Mouse (Mus musculus): ENCODE data around the gene Otub2. TPM values are rescaled to one million over a fixed set of nuclear protein-coding genes. Genes with fewer than 3 reads are reported as not detected.
"Not testable (repeated sequence)": the region's sequence is repeated elsewhere in the genome, so short reads cannot be mapped to it uniquely, and the experiment has no call there.

Gene Otub2
- polyA plus RNA-seq, 1 experiment from 2014 or later: 23.4 TPM

DNA sequence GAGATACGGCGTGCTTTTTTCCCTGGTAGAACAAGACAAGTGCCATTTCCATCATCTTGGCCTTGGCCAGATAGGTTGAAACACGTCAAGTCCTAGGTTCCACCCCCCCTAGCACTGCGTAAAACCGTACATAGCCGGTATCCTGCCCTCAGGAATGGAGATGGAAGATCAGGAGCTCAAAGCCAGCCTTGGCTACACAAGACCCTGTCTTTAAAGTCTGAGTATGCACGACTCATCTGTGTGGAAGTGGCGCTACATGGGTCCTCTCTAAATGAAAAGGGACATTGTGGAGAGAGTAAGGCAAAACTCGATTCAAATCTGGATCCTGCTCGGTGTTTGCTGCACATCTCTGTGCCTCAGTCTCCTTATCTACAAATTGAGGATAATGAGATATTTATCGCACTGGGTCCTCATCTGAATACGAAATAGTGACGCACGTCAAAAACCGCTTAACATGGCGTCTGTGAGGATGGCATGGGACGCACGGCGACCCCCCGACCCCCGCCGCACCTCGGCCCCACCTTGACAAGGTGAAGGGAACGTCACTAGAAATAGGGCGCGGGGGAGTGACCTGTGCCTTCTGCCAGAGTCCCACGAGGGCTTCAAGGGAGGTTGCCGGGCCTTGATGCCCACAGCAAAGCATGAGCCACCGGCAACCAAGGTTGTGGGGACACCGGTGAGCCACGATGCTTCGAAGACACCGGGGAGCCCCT, 36.7 kb downstream of the Otub2 start:
- H3K9me3 ChIP-seq (ENCODE audit: control insufficient read depth, low read length): peaks cover 2% of the 10 kb centered on the region; the same call in 1 of the 2 replicates
- H3K4me1 ChIP-seq (ENCODE audit: control insufficient read depth, insufficient read depth, low read depth, low read length): peaks cover 38% of the 10 kb centered on the region
- H3K27me3 ChIP-seq (replicated peaks; ENCODE audit: control insufficient read depth, insufficient read depth, low read length): no peaks in the 10 kb centered on the region
- H3K27ac ChIP-seq (ENCODE audit: low read depth, low read length): peak overlapping the region; percentile 73
- no peak for ATAC-seq
- H3K36me3 ChIP-seq (ENCODE audit: control insufficient read depth, insufficient read depth, low read length): peaks cover 9% of the 10 kb centered on the region
- 9% methylated on average over 33 of the region's 33 CpGs for WGBS
- H3K9ac ChIP-seq (ENCODE audit: low read depth, low read length): peak overlapping the region; percentile 91
- peak overlapping the region; percentile 84 for H3K4me3 ChIP-seq (ENCODE audit: low read length)
- H3K4me2 ChIP-seq (ENCODE audit: low read length): peak overlapping the region; percentile 71

- Histone ChIP-seq H3K36me3 (ENCODE audit: control insufficient read depth, insufficient read depth, low read length) (peaks cover 9% of the 10 kb centered on the region), H3K4me2 (ENCODE audit: low read length) (peak within 1 kb of the TSS; percentile 71), H3K9me3 (ENCODE audit: control insufficient read depth, low read length) (peaks cover 2% of the 10 kb centered on the region; the same call in 1 of the 2 replicates), H3K27ac (ENCODE audit: low read depth, low read length) (peak within 1 kb of the TSS; percentile 73), H3K4me3 (ENCODE audit: low read length) (peak within 1 kb of the TSS; percentile 84), H3K9ac (ENCODE audit: low read depth, low read length) (peak within 1 kb of the TSS; percentile 91), H3K4me1 (ENCODE audit: control insufficient read depth, insufficient read depth, low read depth, low read length) (peaks cover 35% of the 10 kb centered on the region), H3K27me3 (replicated peaks; ENCODE audit: control insufficient read depth, insufficient read depth, low read length) (no peaks in the 10 kb centered on the region)
- 2% methylated on average over 33 of the region's 33 CpGs for WGBS
- peak; percentile 100 for ATAC-seq
Measured at GRCm38 (mm10) chr12:103425729-103426470, 37.4 kb downstream of the Otub2 start, which contains the start of gene Ddx24. Gene Ddx24, minus strand, starts transcription at chr12:103425830.

DNA sequence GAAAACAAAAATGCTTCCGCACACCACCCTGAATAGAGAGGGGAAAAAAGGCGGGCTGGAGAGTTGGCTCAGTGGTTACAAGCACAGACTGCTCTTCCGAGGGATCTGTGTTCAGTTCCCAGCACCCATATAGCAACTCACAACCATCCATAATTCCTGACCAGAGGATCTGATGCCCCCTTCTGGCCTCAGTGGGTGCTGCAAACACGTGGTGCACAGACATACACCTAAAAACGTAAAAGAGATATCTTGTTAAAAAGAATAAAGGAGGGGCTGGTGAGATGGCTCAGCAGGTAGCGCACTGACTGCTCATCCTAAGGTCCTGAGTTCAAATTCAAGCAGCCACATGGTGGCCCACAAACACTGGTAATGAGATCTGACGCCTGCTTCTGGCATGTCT, 38.2 kb downstream of the Otub2 start:
- Histone ChIP-seq H3K4me2 (ENCODE audit: low read length) (no peak overlapping the region), H3K27ac (ENCODE audit: low read depth, low read length) (no peak overlapping the region), H3K27me3 (replicated peaks; ENCODE audit: control insufficient read depth, insufficient read depth, low read length) (no peaks in the 10 kb centered on the region), H3K4me3 (ENCODE audit: low read length) (no peak overlapping the region), H3K4me1 (ENCODE audit: control insufficient read depth, insufficient read depth, low read depth, low read length) (peaks cover 27% of the 10 kb centered on the region), H3K36me3 (ENCODE audit: control insufficient read depth, insufficient read depth, low read length) (peaks cover 9% of the 10 kb centered on the region), H3K9me3 (ENCODE audit: control insufficient read depth, low read length) (peaks cover 2% of the 10 kb centered on the region; the same call in 1 of the 2 replicates), H3K9ac (ENCODE audit: low read depth, low read length) (no peak overlapping the region)
- 95% methylated on average over 7 of the region's 7 CpGs for WGBS
- no peak for ATAC-seq

DNA sequence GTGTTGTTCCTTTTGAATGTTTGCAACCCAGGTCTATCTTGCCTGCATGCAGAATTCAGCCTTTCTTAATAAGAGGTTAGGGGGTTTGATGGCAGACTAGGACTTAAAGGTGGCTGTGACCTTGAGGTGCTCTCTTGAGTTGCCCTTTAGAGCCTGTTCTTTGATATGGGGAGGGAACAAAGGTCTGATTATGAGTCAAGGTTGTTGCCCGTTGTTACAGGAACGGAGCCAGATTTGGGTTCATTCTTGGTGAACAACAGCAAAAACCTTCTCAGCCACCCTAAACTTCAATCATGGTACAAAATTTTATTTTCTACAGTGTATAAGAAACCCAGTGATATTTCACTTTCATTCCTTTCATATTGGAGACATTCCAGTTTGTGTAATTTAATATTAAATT, 44.9 kb downstream of the Otub2 start:
- Histone ChIP-seq H3K9me3 (ENCODE audit: control insufficient read depth, low read length) (no peaks in the 10 kb centered on the region), H3K36me3 (ENCODE audit: control insufficient read depth, insufficient read depth, low read length) (no peaks in the 10 kb centered on the region), H3K4me3 (ENCODE audit: low read length) (no peak overlapping the region), H3K4me2 (ENCODE audit: low read length) (no peak overlapping the region), H3K4me1 (ENCODE audit: control insufficient read depth, insufficient read depth, low read depth, low read length) (no peaks in the 10 kb centered on the region), H3K9ac (ENCODE audit: low read depth, low read length) (no peak overlapping the region), H3K27me3 (replicated peaks; ENCODE audit: control insufficient read depth, insufficient read depth, low read length) (no peaks in the 10 kb centered on the region), H3K27ac (ENCODE audit: low read depth, low read length) (no peak overlapping the region)
- no peak for ATAC-seq
- 88% methylated on average over 2 of the region's 2 CpGs for WGBS

DNA sequence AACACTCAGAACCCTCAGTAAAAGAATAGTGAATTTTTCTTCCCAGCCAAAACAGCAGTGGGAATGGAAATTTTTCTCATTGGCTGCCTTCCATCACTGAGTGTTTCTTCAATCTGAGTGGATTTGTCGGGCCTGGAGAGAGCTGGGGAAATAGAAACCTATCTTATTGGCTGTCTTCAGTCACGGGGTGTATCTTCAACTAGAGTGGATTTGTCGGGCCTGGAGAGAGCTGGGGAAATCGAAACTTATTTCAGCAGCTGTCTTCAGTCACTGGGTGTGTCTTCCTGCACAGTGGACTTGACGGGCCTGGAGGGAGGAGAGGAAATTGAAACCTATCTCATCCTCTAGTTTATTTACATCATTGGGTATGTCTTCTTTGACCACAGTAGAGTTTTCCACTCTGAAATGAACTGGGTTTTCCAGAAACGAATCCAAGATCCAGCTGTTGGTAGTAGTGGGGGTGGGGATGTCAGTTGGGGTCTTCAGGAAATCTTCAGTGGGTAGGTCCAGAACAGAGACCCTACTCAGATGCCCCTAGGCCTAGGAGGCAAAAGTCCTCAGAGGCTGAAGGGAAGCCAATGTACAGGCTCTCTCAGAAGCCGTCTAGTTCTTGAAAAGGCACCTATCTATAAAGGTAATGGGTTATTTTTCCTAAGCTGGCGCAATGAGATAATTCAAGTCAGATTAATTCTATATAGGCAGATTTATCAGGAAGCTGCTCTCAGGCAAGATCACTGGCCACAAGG, 45.7 kb downstream of the Otub2 start, which contains the start of gene Ifi27:
Gene Ifi27, plus strand, starts transcription at position 226 of the 746 bp plus-strand sequence.
- Histone ChIP-seq H3K9me3 (ENCODE audit: control insufficient read depth, low read length) (no peaks in the 10 kb centered on the region), H3K36me3 (ENCODE audit: control insufficient read depth, insufficient read depth, low read length) (no peaks in the 10 kb centered on the region), H3K4me3 (ENCODE audit: low read length) (no peak within 1 kb of the TSS), H3K27me3 (replicated peaks; ENCODE audit: control insufficient read depth, insufficient read depth, low read length) (no peaks in the 10 kb centered on the region), H3K9ac (ENCODE audit: low read depth, low read length) (no peak within 1 kb of the TSS), H3K4me2 (ENCODE audit: low read length) (0 out of 2 replicates have a peak within 1 kb of the TSS, but pooled peaks have one; percentile 17), H3K4me1 (ENCODE audit: control insufficient read depth, insufficient read depth, low read depth, low read length) (no peaks in the 10 kb centered on the region), H3K27ac (ENCODE audit: low read depth, low read length) (no peak within 1 kb of the TSS)
- ATAC-seq: no peak
- WGBS: 73% methylated on average over 8 of the region's 8 CpGs

- Histone ChIP-seq H3K4me1 (ENCODE audit: control insufficient read depth, insufficient read depth, low read depth, low read length) (no peaks in the 10 kb centered on the region), H3K4me2 (ENCODE audit: low read length) (no peak overlapping the region), H3K27me3 (replicated peaks; ENCODE audit: control insufficient read depth, insufficient read depth, low read length) (no peaks in the 10 kb centered on the region), H3K9ac (ENCODE audit: low read depth, low read length) (no peak overlapping the region), H3K27ac (ENCODE audit: low read depth, low read length) (no peak overlapping the region), H3K36me3 (ENCODE audit: control insufficient read depth, insufficient read depth, low read length) (no peaks in the 10 kb centered on the region), H3K9me3 (ENCODE audit: control insufficient read depth, low read length) (no peaks in the 10 kb centered on the region), H3K4me3 (ENCODE audit: low read length) (no peak overlapping the region)
- no peak for ATAC-seq
Measured at GRCm38 (mm10) chr12:103434861-103435260, 46.4 kb downstream of the Otub2 start.

DNA sequence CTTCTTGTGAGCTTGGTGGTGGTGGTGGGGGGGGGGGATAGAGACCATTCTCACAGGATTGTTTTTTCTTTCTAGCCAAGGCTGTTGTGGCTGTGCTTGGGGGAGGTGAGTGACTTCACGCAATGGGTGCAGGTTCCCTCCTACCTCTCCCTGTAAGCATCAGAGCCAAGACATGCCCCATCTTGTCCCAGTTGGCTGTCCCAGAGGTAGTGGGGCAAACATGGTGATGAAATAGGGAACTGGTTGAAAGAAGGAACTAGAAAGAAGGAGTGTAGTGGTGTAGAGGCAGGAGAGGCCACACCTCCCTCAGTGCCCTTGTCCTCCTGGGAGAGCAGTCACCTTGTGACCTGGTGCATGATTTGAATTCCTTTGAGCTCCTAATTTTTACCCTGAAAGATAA, 49.1 kb downstream of the Otub2 start:
- ATAC-seq: no peak
- Histone ChIP-seq H3K27me3 (replicated peaks; ENCODE audit: control insufficient read depth, insufficient read depth, low read length) (no peaks in the 10 kb centered on the region), H3K9me3 (ENCODE audit: control insufficient read depth, low read length) (no peaks in the 10 kb centered on the region), H3K36me3 (ENCODE audit: control insufficient read depth, insufficient read depth, low read length) (no peaks in the 10 kb centered on the region), H3K4me1 (ENCODE audit: control insufficient read depth, insufficient read depth, low read depth, low read length) (no peaks in the 10 kb centered on the region), H3K4me2 (ENCODE audit: low read length) (no peak overlapping the region), H3K4me3 (ENCODE audit: low read length) (no peak overlapping the region), H3K9ac (ENCODE audit: low read depth, low read length) (no peak overlapping the region), H3K27ac (ENCODE audit: low read depth, low read length) (no peak overlapping the region)
- WGBS: 95% methylated on average over 1 of the region's 1 CpGs

DNA sequence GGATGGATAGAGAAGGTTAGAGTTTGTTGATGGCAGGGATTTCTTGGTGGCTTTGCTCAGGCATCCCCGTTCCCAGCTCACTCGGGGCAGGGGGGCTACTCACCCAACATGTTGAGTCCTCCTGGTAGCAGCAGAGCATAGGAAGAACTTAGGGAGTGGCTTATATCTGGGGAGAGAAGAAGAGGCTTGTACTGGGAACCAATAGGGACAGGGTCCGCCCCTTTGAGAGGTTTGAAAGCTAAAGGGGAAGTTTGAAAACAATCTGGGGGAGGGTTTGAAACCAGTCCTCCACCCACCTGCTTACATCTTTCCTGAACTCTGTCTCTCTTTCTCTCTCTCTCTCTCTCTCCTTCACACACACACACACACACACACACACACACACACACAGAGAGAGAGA, 55.0 kb downstream of the Otub2 start, which contains the start of gene Ifi27l2a:
Gene Ifi27l2a, minus strand, starts transcription at position 157 of the 400 bp plus-strand sequence.
- no peak for ATAC-seq
- H3K27ac ChIP-seq (ENCODE audit: low read depth, low read length): no peak within 1 kb of the TSS
- no peaks in the 10 kb centered on the region for H3K4me1 ChIP-seq (ENCODE audit: control insufficient read depth, insufficient read depth, low read depth, low read length)
- no peaks in the 10 kb centered on the region for H3K9me3 ChIP-seq (ENCODE audit: control insufficient read depth, low read length)
- WGBS: 67% methylated on average over 3 of the region's 3 CpGs
- no peak within 1 kb of the TSS for H3K9ac ChIP-seq (ENCODE audit: low read depth, low read length)
- H3K4me3 ChIP-seq (ENCODE audit: low read length): no peak within 1 kb of the TSS
- no peaks in the 10 kb centered on the region for H3K27me3 ChIP-seq (replicated peaks; ENCODE audit: control insufficient read depth, insufficient read depth, low read length)
- H3K36me3 ChIP-seq (ENCODE audit: control insufficient read depth, insufficient read depth, low read length): no peaks in the 10 kb centered on the region
- no peak within 1 kb of the TSS for H3K4me2 ChIP-seq (ENCODE audit: low read length)

GRCm38 (mm10) chr12:103444261-103444660, 55.8 kb downstream of the Otub2 start:
- H3K9me3 ChIP-seq (ENCODE audit: control insufficient read depth, low read length); H3K36me3 ChIP-seq (ENCODE audit: control insufficient read depth, insufficient read depth, low read length); H3K4me1 ChIP-seq (ENCODE audit: control insufficient read depth, insufficient read depth, low read depth, low read length); H3K27me3 ChIP-seq (replicated peaks; ENCODE audit: control insufficient read depth, insufficient read depth, low read length); ATAC-seq; H3K27ac ChIP-seq (ENCODE audit: low read depth, low read length); H3K4me3 ChIP-seq (ENCODE audit: low read length); H3K9ac ChIP-seq (ENCODE audit: low read depth, low read length); H3K4me2 ChIP-seq (ENCODE audit: low read length): not testable (repeated sequence)
- 51% methylated on average over 5 of the region's 7 CpGs for WGBS
